Mouse (Mus musculus): ENCODE measurements around the gene Fsd1l. TPM values are rescaled to one million over a fixed set of nuclear protein-coding genes. Genes with fewer than 3 reads are reported as not detected.

Fsd1l gene
- polyA plus RNA-seq, 1 experiment from 2014 or later: 11.1 TPM

DNA sequence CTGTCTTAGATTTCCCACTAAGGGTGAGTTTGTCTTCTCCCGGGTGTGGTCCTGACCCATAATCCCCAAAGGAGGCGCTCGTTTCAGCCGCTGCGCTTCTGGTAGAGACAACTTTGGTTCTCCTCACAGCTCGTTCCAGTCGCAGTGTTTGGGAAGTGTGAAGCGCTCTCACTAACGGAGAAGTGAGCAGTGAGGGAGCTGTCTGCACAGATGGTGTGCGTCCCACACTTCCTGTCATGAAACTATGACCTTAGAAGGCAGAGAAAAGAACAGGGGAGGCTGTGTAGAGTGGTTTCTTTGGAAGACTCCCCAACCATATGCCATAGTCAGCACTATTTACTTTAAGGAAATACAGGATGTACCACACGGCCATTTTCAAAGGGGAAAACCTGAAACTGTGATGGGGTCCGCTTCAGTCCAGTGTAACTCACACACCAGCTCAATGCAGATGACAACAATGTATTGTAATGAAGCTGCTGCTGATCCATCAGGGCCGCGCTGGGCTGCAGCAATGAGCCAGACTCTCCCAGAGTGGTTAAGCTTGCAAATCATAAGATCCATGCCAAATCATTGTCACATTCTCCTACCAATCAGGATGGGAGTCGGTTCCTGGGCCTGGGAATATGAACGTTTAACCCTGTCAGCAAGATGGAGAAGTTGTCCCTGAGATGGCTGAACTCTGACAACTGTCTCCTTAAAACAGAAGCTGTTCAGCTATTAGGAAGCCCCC lies 119.3 kb downstream of the Fsd1l start:
- Histone ChIP-seq H3K27me3 (replicated peaks) (no peaks in the 10 kb centered on the region), H3K36me3 (peaks cover 21% of the 10 kb centered on the region), H3K4me2 (no peak overlapping the region), H3K9me3 (replicated peaks) (no peaks in the 10 kb centered on the region), H3K4me1 (replicated peaks) (no peaks in the 10 kb centered on the region), H3K9ac (no peak overlapping the region), H3K4me3 (no peak overlapping the region), H3K27ac (ENCODE audit: poor library complexity, severe bottlenecking) (no peak overlapping the region)
- no peak for ATAC-seq (ENCODE audit: insufficient number of reproducible peaks, low FRiP score)
- 72% methylated on average over 16 of the region's 16 CpGs for WGBS

Other genes with a start within 250 kb of the Fsd1l start
- 28.7 and 30.2 TPM in 2 replicates for gene Slc44a1, start 191.1 kb upstream of the Fsd1l start, polyA plus RNA-seq (2016; fragmentation: Nextera tagmentation; extraction: Ambion mirVana)
- 20.8 TPM in 2 replicates for gene Fktn, start 82.5 kb downstream of the Fsd1l start, polyA plus RNA-seq (2016; fragmentation: Nextera tagmentation; extraction: Ambion mirVana)
- 0.05 and 0.08 TPM in 2 replicates for gene Tal2, start 148.2 kb downstream of the Fsd1l start, polyA plus RNA-seq (2016; fragmentation: Nextera tagmentation; extraction: Ambion mirVana)
- gene Tmem38b, start 194.6 kb downstream of the Fsd1l start, polyA plus RNA-seq (2016; fragmentation: Nextera tagmentation; extraction: Ambion mirVana): 13.3 and 13.5 TPM in 2 replicates